Mouse (Mus musculus): Measurements from ENCODE around the gene Plekhh3.

- TF ChIP-seq CTCF (IDR thresholded peaks at IDR 0.05; ENCODE audit: low read depth) (no peak), EP300 (optimal IDR thresholded peaks at IDR 0.05) (no peak)
These were observed 15.5 kb upstream of the Plekhh3 start for GRCm38 (mm10) chr11:101186526-101187247.

All from stomach, postnatal 0 days (tissue).